Mouse (Mus musculus) cortical plate, adult 2 months (tissue): ENCODE results near the gene Ddx11.

Experiments used
- CTCF ChIP-seq: fragments of 200-500 bp; IDR thresholded peaks from 2 replicates; pipeline ENCODE4 v1.5.1; 2011; ENCODE audit warnings: mild to moderate bottlenecking, control low read depth, low read length; ENCODE audit not compliant: insufficient read depth; ENCODE audit errors: extremely low read depth
- POLR2A ChIP-seq: fragments of 200-500 bp; IDR thresholded peaks from 2 replicates; pipeline ENCODE4 v1.6.1; 2011; ENCODE audit warnings: mild to moderate bottlenecking, low read length, control low read depth; ENCODE audit not compliant: insufficient read depth; ENCODE audit errors: extremely low read depth

- TF ChIP-seq POLR2A (no peak), CTCF (no peak)
Observed at GRCm38 (mm10) chr17:66130371-66130770, 7.1 kb downstream of the Ddx11 start.
